Mouse (Mus musculus) adrenal gland, postnatal 4 days (tissue): ENCODE measurements around the gene Ndnf. TPM values are rescaled to one million over a fixed set of nuclear protein-coding genes. Genes with fewer than 3 reads are reported as not detected.

Source experiments
- DNase-seq, 2 experiments: peaks; one replicate each; pipeline ENCODE4 v3.0.0; 2021 to 2022; ENCODE audit warnings: low spot score in 2 of 2, mixed read lengths in 2 of 2
- long read RNA-seq, 2 experiments: library from polyadenylated mRNA; stranded (forward); transcript quantifications; one replicate each; pipeline ENCODE4 v2.0.0; 2021
- total RNA-seq, 2 experiments: library from RNA; stranded (reverse); gene quantifications; 2 replicates each; pipeline ENCODE4 v1.2.3; 2021

The Ndnf gene
- 10 to 100 TPM; 10.5 to 13.4 TPM for total RNA-seq
- long read RNA-seq, experiment 1, full-length matches to known transcripts = 2 of 3 reads
- long read RNA-seq, experiment 1, partial matches to known transcripts = 0 of 3 reads
- long read RNA-seq, experiment 1, other reads (novel, unspliced or antisense) = 1 of 3 reads
- long read RNA-seq, experiment 2, full-length matches to known transcripts = 13 of 16 reads
- long read RNA-seq, experiment 2, partial matches to known transcripts = 1 of 16 reads
- long read RNA-seq, experiment 2, other reads (novel, unspliced or antisense) = 2 of 16 reads

DNA sequence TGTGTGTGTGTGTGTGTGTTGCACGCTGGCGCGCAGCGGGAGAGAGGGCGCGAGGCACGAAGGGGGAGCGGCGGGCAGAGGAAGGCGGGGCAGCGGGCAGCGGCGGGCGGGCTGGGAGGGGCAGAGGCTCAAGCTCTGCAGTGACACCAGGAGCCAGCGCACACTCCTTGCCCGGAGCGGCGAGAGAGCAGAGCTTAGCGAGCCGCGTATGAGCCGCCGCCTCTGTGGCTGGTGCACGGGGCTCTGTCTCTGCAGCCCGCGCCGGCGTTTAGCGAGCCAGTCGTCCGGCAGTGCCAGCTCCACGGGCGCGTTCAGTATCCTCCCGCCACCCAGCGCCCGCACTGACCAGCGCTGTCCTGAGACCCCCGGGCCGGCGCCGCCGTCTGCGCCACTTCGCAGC lies at the start of gene Ndnf:
Gene Ndnf (plus strand): TSS at position 140 of the 400 bp plus-strand sequence.
- DNase-seq = peak; percentile 54 to 56

- DNase-seq = no peak
Observed at GRCm38 (mm10) chr6:65623016-65623715, 48.2 kb upstream of the Ndnf start.

- DNase-seq = no peak
Observed at GRCm38 (mm10) chr6:65630578-65630977, 40.8 kb upstream of the Ndnf start.

DNA sequence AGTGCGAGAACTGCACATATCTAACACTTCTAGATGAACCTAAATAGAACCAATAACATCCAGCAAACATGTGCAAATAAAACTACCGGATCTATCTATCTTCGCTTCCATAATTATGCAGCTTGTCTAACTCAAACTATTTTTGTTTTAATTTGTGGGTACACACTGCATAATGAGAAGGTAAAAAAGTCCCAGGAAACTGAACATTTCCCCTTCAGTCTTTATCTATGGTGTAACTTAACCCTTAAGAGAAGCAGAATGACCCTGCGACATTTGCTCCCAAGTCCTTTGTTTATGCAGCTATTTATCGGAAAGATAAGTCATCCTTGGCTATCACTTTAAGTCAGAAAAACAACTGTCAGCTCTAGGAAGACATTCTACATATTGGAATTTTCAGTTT lies 39.2 kb upstream of the Ndnf start:
- no peak for DNase-seq

- DNase-seq = no peak
Observed at GRCm38 (mm10) chr6:65642431-65642830, 29.0 kb upstream of the Ndnf start.

GRCm38 (mm10) chr6:65644110-65644509 lies 27.3 kb upstream of the Ndnf start:
- DNase-seq = no peak

DNA sequence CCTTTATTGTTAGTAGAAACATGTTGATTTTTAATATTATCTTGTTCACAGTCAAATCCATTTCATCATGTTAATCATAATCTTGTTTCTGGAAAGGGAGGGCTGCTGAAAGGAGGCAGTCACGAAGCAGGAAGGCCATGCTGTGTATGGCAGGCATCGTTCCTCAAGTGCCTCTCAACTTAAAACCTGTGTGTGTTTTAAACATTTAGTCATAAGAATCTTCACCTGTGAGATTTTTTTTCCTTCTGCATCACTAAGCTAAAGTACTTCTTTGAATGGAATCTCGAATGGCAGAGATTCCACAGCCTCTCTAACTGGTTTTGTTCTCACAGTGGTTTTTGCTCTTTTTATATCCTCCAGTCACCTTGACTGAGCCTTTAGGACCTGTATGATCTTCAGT lies 25.0 kb upstream of the Ndnf start:
- no peak for DNase-seq

DNA sequence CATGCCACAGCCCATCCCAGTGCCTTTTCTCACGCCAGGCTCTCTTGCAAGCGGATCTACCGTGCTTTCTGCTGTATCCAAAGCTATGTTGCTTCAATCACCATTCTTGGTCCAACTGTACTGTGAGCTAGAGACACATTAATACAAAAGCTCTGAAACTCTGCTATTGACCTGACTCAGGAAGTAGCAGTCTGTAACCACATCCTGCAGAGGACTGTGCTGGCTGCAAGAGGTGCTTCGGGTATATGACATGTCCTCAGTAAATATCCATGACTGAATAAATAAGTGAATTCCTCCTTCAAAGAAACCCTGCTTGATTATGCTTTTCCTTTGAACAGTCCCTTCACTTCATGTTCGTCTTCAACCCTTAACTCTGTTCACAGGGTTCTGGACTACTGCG lies 23.7 kb upstream of the Ndnf start:
- no peak for DNase-seq

- no peak for DNase-seq
Observed at GRCm38 (mm10) chr6:65651376-65651775, 20.0 kb upstream of the Ndnf start.

GRCm38 (mm10) chr6:65661272-65661671 lies 10.1 kb upstream of the Ndnf start:
- no peak for DNase-seq

DNA sequence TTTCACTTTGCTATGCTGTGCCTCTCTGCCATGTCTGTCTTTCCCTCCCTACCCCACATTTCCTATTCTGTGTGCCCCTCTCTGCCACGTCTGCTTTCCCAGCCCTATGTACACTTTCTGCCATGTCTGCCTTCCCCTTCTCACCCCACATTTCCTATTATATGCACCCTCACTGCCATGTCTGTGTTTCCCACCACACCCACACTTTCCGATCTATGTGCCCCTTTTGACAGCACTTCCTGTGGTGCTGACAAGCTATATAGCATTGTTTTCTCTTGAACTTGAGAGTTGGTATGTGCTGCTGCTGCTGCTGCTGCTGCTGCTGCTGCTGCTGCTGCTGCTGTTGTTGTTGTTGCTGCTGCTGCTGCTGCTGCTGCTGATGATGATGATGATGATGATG lies 9.3 kb upstream of the Ndnf start:
- no peak for DNase-seq

- no peak for DNase-seq
Observed at GRCm38 (mm10) chr6:65663990-65664389, 7.4 kb upstream of the Ndnf start.

DNA sequence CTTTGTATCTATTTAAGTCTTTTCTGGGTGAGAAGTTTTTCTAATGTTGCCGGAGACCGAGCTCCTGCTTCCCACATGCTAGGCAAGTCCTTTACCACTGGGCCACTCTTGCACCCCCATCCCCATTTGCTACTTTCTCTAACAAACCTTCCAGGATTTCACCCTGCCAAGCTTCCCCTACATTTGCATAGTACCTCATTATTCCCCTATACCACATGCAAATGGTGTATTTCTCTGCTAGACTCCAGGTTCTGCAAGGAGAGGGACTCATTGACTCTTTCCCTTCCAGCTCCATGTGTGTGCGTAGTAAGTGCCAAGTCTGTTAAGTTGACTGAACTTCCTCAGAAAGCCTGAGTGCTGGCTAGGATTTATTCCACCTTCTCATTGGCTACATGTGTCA lies 5.1 kb upstream of the Ndnf start:
- no peak for DNase-seq

DNA sequence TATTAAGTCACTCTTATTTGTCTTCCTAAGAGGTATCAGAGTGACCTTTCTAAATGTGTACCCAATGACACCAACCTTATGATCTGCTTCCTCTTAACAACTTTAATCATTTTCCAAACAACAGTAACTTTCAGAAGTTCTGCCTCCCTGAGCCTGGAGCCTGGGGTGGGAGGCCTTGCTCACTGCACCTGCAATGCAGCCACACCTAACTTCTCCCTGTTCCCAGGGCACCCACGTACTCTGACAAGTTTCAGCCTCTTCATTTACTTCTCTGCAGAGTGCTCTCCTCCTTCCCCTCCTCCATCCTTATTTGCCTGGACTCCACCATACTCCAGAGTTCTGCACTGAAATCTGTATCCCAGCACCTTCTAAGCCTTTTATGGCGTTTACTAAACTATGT lies 1.4 kb upstream of the Ndnf start:
- no peak for DNase-seq

DNA sequence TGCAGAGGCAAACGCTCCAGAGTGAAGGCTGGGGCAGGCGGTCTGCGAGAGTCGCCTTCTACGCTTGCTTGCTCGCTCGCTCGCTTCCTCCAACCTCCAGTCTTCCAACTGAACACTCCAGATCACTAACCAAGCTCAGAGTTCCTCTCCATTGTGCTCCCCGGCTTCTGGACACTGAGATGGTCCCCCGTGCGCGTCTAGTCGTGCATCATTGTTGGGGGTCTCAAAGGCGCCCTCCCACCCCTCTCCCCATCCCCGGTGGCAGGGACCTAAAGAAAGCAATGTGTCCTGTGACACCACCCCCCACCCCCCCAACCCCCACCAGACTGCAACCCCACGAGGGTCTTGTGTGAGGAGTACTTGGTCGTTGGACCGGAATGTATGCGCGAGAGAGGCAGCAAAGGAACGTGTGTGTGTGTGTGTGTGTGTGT lies 394 bp upstream of the Ndnf start:
- DNase-seq = no peak

DNA sequence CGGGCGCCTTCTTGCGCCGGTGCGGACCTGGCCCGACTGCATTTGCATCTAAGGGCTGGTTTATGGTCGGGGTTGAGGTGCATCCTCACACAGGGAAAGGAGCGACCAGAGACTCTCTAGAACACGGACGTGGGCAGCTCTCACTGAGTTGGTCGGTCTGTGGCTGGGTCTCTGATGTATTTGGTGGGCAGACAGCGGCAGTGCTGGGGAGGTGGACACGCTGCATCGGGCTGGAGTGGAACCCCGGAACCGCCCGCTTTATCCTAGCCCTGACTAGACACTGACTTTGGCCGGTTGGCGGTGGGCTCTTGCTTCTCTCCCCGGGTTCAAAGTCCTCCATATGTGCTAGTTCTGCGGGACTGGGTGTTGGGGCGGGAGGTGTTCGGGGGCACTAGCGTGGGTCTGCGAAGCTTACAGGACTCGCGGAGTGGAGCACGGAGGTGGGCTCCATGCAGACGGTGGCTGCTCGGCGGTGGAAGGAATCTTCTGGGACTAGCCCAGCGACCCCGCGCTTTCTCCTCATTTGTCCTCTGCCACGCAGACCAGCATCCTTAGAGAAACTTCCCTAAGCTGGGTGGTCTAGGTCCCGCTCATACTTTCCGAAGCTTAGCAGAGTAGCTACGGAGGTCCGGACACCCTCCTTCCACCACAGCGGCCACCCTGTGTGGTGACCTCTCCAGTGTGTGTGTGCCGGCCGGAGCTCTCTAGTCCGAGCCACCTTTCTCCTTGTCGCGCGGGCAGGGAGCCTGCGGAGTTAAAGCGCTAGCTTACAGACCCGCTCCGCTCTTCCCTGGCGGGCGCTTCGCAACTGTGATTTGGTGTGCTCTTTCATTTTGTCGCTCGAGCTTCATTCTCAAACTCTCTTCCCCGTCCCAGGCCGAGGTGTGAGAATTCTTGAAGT lies 991 bp downstream of the Ndnf start:
- peak; percentile 4 to 6 for DNase-seq

DNA sequence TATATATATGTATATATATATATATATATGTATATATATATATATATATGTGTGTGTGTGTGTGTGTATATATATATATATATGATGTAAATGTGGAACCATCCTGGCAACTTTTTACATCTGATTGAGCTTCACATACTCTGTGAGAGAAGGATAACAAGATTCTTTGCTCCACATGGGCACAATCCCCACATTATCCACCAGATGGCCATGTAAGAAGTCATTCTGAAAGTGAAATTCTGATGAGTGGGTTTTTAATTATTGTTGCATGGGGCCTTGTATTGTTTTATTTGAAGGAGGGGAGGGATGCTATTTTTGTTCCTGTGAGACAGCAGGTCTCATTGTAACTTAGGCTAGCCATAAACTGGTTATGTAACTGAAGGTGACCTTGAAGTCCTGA lies 22.5 kb downstream of the Ndnf start:
- DNase-seq = no peak

GRCm38 (mm10) chr6:65720676-65721075 lies 49.3 kb downstream of the Ndnf start:
- DNase-seq = no peak

DNA sequence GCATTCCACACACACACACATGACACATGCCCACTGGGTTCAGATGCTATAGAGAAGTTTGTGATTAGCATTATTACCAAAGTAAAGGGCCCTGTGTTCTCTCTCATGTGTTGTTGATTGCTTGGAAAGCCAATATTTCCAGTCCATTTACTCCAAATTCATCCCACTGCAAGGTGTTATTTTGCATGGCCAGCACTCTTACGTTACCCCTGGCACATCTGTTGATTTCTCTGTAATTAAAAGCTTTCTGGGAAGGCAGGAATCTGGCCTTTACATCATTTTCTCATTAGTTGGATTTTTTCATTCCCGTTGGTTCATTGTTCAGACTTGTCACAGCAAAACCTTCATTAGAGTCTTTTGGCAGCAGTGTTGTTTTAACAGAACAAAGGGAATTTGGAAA lies 54.3 kb downstream of the Ndnf start:
- no peak for DNase-seq

DNA sequence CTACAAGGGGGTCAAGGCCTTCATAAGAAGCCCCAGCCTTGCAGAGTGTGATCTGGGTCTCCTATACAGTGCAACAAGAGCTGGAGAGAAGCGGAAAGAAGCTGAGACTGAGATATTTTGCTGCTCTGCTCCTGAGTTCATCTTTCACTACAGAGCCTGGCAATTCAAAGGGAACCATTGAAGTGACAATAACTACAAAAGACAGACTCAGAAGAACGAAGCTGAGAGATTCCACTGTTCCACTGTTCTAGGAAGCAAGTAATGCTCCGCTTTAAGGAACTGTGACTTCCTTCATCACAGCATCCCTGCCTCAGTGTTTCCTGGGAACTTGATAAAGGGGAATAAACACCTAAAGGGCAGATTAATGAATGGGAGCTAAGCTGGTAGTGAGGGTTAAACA lies 56.9 kb downstream of the Ndnf start:
- no peak for DNase-seq

DNA sequence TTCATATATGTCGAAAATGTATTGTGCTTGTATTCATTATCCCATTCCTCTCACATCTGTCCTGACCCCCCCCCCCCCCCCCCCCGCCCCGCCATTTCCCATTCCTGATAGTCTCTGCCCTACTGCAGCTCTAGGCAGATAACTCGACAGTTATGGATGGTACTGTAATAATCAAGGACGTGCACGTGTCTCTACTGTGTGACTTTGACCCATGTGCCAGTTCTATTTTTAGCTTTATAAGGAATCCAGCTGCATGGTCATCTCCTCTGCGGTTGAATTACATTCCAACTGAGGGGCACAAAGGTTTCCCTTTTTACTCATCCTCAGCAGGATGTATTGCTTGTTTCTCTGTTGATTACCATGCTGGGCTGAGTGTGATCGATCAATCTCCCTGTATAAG lies 68.1 kb downstream of the Ndnf start:
- no peak for DNase-seq
